Mouse (Mus musculus) hindbrain, embryonic 14.5 days (tissue): ENCODE measurements around the gene Scnm1. TPM values are rescaled to one million over a fixed set of nuclear protein-coding genes. Genes with fewer than 3 reads are reported as not detected.
"Not testable (repeated sequence)": the region's sequence is repeated elsewhere in the genome, so short reads cannot be mapped to it uniquely, and the experiment has no call there.

Experiments used
- ATAC-seq: fragments of 200-750 bp; cut with Nextera tagmentation; 2 replicates; pipeline ENCODE4 v1.8.0; 2017; ENCODE audit warnings: moderate number of reproducible peaks, mild to moderate bottlenecking, moderate TSS enrichment, moderate library complexity; ENCODE audit not compliant: low FRiP score
- DNase-seq: peaks from one replicate; pipeline ENCODE4 v3.0.0-alpha.2; 2015; ENCODE audit warnings: low spot score
- H3K27ac ChIP-seq: fragments of 300-500 bp; sonication (generic); 2 replicates; pipeline ENCODE4 v1.5.1; 2014; ENCODE audit warnings: mild to moderate bottlenecking, moderate library complexity
- H3K27me3 ChIP-seq: fragments of 300-500 bp; sonication (generic); 2 replicates; pipeline ENCODE4 v1.6.1; 2014; ENCODE audit warnings: mild to moderate bottlenecking, low read length, mixed read lengths; ENCODE audit not compliant: control insufficient read depth, insufficient read depth
- H3K36me3 ChIP-seq: fragments of 300-500 bp; sonication (generic); replicated peaks from 2 replicates; pipeline ENCODE4 v1.6.1; 2014; ENCODE audit not compliant: control insufficient read depth, insufficient read depth
- H3K4me1 ChIP-seq: fragments of 300-500 bp; sonication (generic); replicated peaks from 2 replicates; pipeline ENCODE4 v1.6.1; 2014; ENCODE audit warnings: antibody characterized with exemption, low read length, mixed read lengths; ENCODE audit not compliant: control insufficient read depth, insufficient read depth
- H3K4me2 ChIP-seq: fragments of 300-500 bp; sonication (generic); replicated peaks from 2 replicates; pipeline ENCODE4 v1.6.1; 2014; ENCODE audit warnings: mild to moderate bottlenecking, moderate library complexity
- H3K4me3 ChIP-seq: fragments of 300-500 bp; sonication (generic); replicated peaks from 2 replicates; pipeline ENCODE4 v1.5.1; 2014; ENCODE audit warnings: mild to moderate bottlenecking, low read length
- H3K9ac ChIP-seq: fragments of 300-500 bp; sonication (generic); 2 replicates; pipeline ENCODE4 v1.6.1; 2014
- H3K9me3 ChIP-seq: fragments of 300-500 bp; sonication (generic); 2 replicates; pipeline ENCODE4 v1.6.1; 2016; ENCODE audit warnings: low read length; ENCODE audit not compliant: control insufficient read depth
- WGBS: fragments of 180-500 bp; shearing (Covaris S2); extraction: QIAGEN DNeasy Blood & Tissue Kit; methylation state at CpG from one replicate; pipeline ENCODE4 v1.1.7; 2014; 5-methylcytosine and 5-hydroxymethylcytosine counted together
- polyA plus RNA-seq: library from polyadenylated mRNA; unstranded; fragments of >200 nt; fragmentation: Nextera tagmentation; extraction: Ambion mirVana; gene quantifications from 2 replicates; pipeline ENCODE4 v1.2.1, GENCODE M21; 2014

Gene Scnm1
- polyA plus RNA-seq, 1 experiment from 2014 or later: 82.4 TPM

DNA sequence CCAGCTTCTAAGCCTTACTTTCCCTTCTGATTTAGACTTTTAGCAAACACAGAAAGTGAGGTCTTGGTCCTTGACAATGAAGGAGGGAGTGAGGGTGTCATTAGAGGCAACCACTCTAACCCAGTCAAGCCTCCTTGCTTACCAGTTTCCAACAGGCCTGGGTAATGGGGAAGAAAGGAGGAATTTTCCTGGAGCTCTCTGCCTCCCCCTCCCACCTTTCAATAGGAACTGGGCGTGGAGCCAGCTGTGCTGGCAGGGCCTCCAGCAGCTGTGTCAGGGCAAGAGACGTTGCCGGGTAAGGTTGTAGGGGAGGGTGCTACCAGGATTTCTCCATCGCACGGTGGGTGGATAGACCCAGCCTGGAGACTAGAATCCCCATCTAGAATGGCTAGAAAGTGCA lies 8.8 kb downstream of the Scnm1 start:
- DNase-seq (peak; percentile 43), ATAC-seq (no peak)
- peaks cover 43% of the 10 kb centered on the region for H3K36me3 ChIP-seq
- no peaks in the 10 kb centered on the region for H3K4me1 ChIP-seq
- H3K9me3 ChIP-seq: no peaks in the 10 kb centered on the region
- no peaks in the 10 kb centered on the region for H3K27me3 ChIP-seq
- 35% methylated on average over 5 of the region's 5 CpGs for WGBS
- no peak overlapping the region for H3K27ac ChIP-seq
- no peak overlapping the region for H3K4me3 ChIP-seq
- no peak overlapping the region for H3K4me2 ChIP-seq
- no peak overlapping the region for H3K9ac ChIP-seq

DNA sequence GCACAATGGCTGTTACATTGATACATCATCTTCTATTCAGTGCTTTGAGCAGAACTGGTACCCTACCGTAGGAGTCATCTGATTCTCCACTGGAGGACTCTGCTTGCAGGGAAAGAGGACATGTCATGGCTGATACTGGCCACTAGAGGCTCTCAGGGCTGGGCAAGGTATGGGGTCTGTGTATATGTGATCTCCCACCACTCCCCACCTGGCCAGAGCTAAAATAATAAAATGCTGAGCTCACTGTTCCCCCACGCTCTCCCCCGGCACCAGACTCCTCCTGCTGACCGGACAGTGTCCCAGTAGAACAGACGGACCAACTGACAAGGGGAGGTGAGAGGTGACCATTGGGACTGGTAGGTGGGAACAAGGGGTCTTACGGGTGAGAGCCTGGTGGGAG lies 9.6 kb downstream of the Scnm1 start, which contains the start of gene Tmod4:
Gene Tmod4, plus strand, starts transcription at position 231 of the 400 bp plus-strand sequence.
- Histone ChIP-seq H3K9ac (no peak within 1 kb of the TSS), H3K27me3 (no peaks in the 10 kb centered on the region), H3K36me3 (peaks cover 44% of the 10 kb centered on the region), H3K27ac (no peak within 1 kb of the TSS), H3K4me3 (no peak within 1 kb of the TSS), H3K4me1 (no peaks in the 10 kb centered on the region), H3K4me2 (no peak within 1 kb of the TSS), H3K9me3 (no peaks in the 10 kb centered on the region)
- ATAC-seq: 0 out of 2 replicates have a peak, but pooled peaks have one; percentile 49
- no peak for DNase-seq
- 61% methylated on average over 6 of the region's 6 CpGs for WGBS

DNA sequence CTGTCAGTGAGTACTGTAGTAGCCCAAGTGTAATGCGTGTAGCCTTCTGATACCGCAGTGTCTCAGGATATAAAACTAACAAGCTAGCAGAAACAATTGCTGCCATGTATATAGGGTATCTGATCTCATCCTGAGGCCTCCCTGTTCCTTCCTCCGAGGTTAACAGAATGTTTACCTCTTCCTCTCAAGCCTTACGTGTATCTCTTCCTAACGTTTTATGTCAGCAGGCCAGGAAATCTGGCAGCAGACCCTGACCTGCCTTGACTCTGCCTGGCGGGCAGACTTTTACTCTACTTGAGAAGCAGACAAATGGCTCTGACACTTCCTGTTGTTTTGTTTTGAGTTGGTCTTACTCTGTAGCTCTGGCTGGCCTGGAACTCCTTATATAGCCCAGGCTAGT lies 12.2 kb downstream of the Scnm1 start:
- peaks cover 64% of the 10 kb centered on the region for H3K36me3 ChIP-seq
- DNase-seq (no peak), ATAC-seq (no peak)
- H3K27ac ChIP-seq: no peak overlapping the region
- no peaks in the 10 kb centered on the region for H3K4me1 ChIP-seq
- no peak overlapping the region for H3K4me2 ChIP-seq
- no peak overlapping the region for H3K9ac ChIP-seq
- H3K27me3 ChIP-seq: no peaks in the 10 kb centered on the region
- H3K4me3 ChIP-seq: no peak overlapping the region
- no peaks in the 10 kb centered on the region for H3K9me3 ChIP-seq
- 89% methylated on average over 6 of the region's 6 CpGs for WGBS

DNA sequence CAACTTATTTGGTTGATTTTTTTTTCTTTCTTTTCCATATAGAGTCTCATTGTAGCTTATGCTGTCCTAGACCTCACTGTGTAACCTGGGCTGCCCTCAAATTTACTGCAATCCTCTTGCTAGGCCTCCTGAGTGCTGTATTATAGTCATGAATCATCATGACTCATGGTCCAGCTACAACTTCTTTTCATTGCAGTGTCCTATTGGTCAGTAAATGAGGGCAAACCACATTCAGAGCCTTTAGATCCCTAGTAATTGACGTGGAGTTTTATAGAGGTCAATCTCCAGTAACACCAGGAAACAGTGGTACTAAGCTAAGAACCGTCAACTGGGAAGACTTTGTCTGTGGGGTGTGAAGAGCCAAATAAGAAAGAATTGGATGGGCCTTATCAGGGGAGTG lies 16.1 kb downstream of the Scnm1 start:
- ATAC-seq (no peak), DNase-seq (no peak)
- Histone ChIP-seq H3K36me3 (peaks cover 73% of the 10 kb centered on the region), H3K4me1 (peaks cover under 1% of the 10 kb centered on the region; the same call in 1 of the 2 replicates), H3K27me3 (no peaks in the 10 kb centered on the region), H3K4me2 (no peak overlapping the region), H3K4me3 (no peak overlapping the region), H3K27ac (no peak overlapping the region), H3K9me3 (no peaks in the 10 kb centered on the region), H3K9ac (no peak overlapping the region)
- WGBS: 95% methylated on average over 2 of the region's 2 CpGs

DNA sequence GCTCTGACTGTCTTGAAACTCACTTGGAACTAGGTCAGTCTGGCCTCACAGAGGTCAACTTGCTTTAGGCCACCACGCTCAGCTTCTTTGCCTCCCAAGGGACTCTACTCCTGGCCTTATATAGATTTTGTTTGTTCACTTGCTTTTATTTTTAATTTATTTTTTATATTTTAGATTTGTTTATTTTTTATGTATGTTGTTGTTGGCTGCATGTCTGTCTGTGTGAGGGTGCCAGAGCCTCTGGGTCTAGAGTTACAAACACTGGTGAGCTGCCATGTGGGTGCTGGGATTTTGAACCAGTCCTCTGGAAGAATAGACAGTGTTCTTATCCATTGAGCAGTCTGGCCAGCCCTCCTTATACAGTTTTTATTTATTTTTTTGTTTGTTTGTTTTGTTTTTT lies 21.1 kb downstream of the Scnm1 start:
- peak overlapping the region; percentile 49; the same call in 1 of the 2 replicates for H3K4me2 ChIP-seq
- H3K27ac ChIP-seq: no peak overlapping the region
- no peaks in the 10 kb centered on the region for H3K9me3 ChIP-seq
- DNase-seq (no peak), ATAC-seq (no peak)
- no peak overlapping the region for H3K4me3 ChIP-seq
- H3K36me3 ChIP-seq: peaks cover 24% of the 10 kb centered on the region
- no peak overlapping the region for H3K9ac ChIP-seq
- 87% methylated on average over 1 of the region's 1 CpGs for WGBS
- no peaks in the 10 kb centered on the region for H3K27me3 ChIP-seq
- peaks cover 11% of the 10 kb centered on the region for H3K4me1 ChIP-seq

DNA sequence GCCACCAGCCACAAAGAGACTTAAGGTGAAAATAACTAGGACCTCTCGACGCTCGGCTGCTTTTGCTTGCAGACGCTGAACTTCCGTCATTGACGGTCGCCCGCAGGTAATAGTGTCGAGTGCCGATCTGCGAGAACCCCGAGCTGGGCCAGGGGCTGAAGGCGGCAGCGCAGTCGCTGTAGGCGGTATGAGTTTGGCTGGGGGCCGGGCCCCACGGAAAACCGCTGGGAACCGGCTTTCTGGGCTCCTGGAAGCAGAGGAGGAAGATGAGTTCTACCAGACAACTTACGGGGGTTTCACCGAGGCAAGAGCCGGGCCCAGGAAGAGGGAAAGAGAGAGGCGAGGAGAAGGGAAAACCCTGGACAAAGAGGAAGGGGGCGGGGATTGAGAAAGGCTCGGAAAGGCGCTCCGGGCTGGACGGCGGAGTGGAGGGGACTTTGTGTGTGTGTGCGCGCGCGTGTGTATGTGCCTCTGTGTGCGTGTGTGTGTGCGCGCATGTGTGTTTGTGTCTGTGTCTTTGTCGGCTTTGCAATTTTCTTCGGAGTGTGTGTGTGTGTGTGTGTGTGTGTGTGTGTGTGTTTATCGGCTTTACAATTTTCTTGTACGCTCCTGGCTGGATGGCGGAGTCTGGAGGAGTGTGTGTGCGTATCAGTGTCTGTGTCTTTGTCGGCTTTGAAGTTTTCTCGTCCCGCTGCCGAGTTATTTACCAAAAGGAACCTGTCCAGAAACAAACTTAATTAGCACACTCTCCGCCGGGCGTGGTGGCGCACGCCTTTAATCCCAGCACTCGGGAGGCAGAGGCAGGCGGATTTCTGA lies 22.7 kb downstream of the Scnm1 start, which contains the start of gene Vps72:
Gene Vps72, plus strand, starts transcription at position 112 of the 816 bp plus-strand sequence.
- Histone ChIP-seq H3K9me3 (no peaks in the 10 kb centered on the region), H3K9ac (peak within 1 kb of the TSS; percentile 79), H3K4me1 (peaks cover 11% of the 10 kb centered on the region), H3K36me3 (peaks cover 14% of the 10 kb centered on the region; the same call in 1 of the 2 replicates), H3K27ac (peak within 1 kb of the TSS; percentile 95), H3K4me3 (peak within 1 kb of the TSS; percentile 68), H3K27me3 (no peaks in the 10 kb centered on the region), H3K4me2 (peak within 1 kb of the TSS; percentile 49)
- peak; percentile 85 for DNase-seq
- peak; percentile 75 for ATAC-seq
- WGBS: under 1% methylated on average over 53 of the region's 54 CpGs

DNA sequence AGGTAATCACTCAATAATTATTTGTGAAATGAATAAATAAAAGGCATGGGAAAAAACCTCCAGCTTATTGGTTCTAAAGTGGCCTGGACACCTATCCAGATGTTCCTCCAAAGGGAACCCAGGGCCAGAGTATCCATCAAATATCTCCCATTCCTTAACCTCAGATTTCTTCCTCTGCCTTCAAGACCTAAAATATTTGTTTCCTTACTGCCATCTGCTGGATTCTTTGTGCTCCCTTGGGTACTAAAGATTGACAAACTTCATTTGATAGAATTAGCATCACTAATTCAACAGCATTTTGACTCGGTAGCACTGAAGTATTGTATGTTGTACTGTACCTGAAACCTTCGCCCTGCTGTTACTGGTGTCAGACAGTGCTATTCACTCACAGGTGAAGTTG lies 25.9 kb downstream of the Scnm1 start:
- Histone ChIP-seq H3K9me3 (no peaks in the 10 kb centered on the region), H3K4me3 (no peak overlapping the region), H3K36me3 (0 out of 2 replicates have a peak, but pooled peaks cover 3% of the 10 kb centered on the region), H3K9ac (no peak overlapping the region), H3K4me2 (no peak overlapping the region), H3K4me1 (peaks cover 21% of the 10 kb centered on the region), H3K27me3 (no peaks in the 10 kb centered on the region), H3K27ac (no peak overlapping the region)
- ATAC-seq (no peak), DNase-seq (no peak)
- 68% methylated on average over 2 of the region's 2 CpGs for WGBS

DNA sequence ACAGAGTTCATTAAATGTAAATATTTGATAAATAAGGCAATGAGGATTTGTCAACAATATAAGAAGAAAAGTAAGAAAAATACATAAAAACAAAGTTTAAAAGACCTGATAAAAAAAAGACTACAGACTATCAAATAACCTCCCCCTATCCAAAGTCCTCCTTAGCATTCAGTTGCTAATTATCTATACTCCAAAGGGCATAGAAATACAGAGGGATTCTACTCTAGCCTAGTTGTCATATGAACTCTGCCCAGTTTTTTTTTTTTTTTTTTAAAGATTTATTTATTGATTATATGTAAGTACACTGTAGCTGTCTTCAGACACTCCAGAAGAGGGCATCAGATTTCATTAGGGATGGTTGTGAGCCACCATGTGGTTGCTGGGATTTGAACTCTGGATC lies 26.5 kb downstream of the Scnm1 start:
- Histone ChIP-seq H3K4me3 (peak overlapping the region; percentile 83), H3K9ac (0 out of 2 replicates have a peak overlapping the region, but pooled peaks have one; percentile 34), H3K4me1 (peaks cover 16% of the 10 kb centered on the region), H3K4me2 (peak overlapping the region; percentile 73)
- H3K36me3 ChIP-seq, H3K9me3 ChIP-seq, H3K27me3 ChIP-seq, H3K27ac ChIP-seq, DNase-seq, ATAC-seq: not testable (repeated sequence)

DNA sequence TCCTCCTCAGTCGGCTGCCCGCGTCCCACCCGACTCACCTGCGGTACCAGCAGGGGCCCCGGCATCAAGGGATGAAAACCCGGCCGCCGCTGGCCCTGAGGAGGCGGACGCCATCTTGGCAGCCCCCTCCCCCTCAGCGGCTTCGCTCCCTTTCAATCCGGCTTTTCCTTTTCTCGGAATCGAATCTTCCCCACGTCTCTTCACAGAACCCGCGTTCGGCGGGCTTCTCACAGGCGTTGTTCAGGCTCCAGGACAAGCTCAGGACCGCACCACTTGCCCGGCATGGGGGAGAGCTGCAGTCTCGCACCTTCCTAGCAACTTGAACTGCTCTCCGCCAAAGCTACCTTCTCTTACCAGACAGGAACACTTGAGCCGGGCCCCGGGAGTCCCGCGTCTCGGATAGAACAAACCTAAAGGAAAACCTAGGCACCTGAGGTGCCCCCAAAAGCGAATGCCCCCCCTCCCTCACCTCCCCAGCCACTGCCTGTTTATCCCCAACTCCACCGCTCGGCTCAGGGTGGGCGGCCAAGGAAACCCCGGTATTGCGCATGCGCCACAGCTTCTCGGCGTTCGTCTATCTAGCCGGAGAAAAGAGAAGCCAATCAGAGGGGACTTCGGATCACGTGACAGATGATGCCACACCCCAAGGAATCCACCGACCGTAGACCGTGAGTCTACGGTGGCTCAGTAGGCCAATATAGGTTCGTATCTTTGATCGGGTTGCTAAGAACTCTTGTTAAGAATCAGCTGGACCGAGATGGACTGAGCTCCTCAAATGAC lies 27.3 kb downstream of the Scnm1 start, which contains the start of gene Pip5k1a:
Gene Pip5k1a, minus strand, starts transcription at position 593 of the 780 bp plus-strand sequence.
- H3K4me2 ChIP-seq: peak within 1 kb of the TSS; percentile 73
- DNase-seq (peak; percentile 99), ATAC-seq (peak; percentile 92)
- H3K27ac ChIP-seq: peak within 1 kb of the TSS; percentile 84
- H3K36me3 ChIP-seq: peaks cover 3% of the 10 kb centered on the region; the same call in 1 of the 2 replicates
- H3K4me1 ChIP-seq: peaks cover 12% of the 10 kb centered on the region
- no peaks in the 10 kb centered on the region for H3K9me3 ChIP-seq
- H3K9ac ChIP-seq: peak within 1 kb of the TSS; percentile 90
- peak within 1 kb of the TSS; percentile 83 for H3K4me3 ChIP-seq
- H3K27me3 ChIP-seq: no peaks in the 10 kb centered on the region
- under 1% methylated on average over 51 of the region's 51 CpGs for WGBS
